Mouse (Mus musculus) spleen, postnatal 10 days (tissue): ENCODE results near the gene Flrt3.

Experiments
- DNase-seq, 2 experiments: peaks; one replicate each; pipeline ENCODE4 v3.0.0; 2021 to 2022; ENCODE audit warnings: low spot score in 2 of 2

The Flrt3 gene

GRCm38 (mm10) chr2:140653481-140653880, 17.8 kb downstream of the Flrt3 start:
- no peak for DNase-seq

DNA sequence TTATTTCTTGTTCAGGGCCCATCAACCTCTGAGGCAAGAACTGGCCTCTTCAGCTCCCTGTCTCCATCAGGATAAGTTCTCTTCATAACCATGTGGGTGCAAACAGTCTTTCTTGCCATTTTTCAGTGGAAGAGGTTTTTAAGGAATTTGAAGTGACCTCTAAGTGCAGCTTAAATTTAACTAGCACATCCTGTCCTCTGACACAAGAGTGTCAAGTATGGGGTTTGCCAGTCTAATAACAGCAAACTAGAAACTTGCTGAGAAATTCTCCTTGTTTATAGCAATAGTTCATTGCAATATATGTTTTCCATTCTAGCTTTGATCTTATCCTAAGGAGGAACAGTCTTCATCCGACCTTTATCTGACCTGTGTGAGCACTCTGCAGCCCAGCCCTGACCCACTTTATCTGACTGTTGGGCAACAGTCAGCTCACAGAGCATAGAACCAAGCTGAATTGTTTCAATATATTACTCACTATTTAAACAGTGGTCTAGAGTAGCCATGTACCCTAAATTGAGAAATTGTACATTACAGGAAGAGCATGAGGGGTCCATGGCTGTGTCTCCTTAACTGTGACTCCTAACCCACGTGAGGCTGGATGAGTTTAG, 49.4 kb downstream of the Flrt3 start:
- DNase-seq: no peak

DNA sequence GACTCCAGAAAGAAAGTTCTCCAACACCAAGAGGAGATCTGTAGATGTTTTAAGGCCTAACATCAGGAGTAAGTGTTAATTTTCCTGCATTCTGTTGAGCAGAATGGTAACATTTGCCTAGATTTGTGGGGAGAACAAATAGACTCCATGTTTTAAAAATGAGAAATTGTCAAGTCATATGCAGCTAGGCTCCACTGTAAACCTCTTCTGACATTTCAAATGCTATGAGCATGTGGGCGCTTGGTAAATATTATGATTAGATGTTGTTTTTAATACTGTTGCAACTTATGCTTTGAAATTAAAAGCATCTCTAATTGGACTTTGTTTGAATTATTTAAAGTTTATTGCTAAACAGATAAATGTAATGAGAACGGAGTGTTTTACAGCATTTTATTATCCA, 55.8 kb downstream of the Flrt3 start:
- DNase-seq: no peak
